Mouse (Mus musculus) cerebellum, adult 2 months (tissue): ENCODE measurements at regions not wholly inside any gene's neighbourhood (a gene's known extent, or its start where the extent isn't known, plus 50 kb on each side); places are given as distances from the start of the nearest gene placed in this dataset.

Experiments used
- CTCF ChIP-seq: fragments of 200-500 bp; IDR thresholded peaks from 2 replicates; pipeline ENCODE4 v1.5.1; 2011; ENCODE audit warnings: low read depth, mild to moderate bottlenecking, control low read depth, low read length, moderate library complexity, borderline replicate concordance; ENCODE audit not compliant: insufficient read depth
- POLR2A ChIP-seq: fragments of 200-500 bp; IDR thresholded peaks from 2 replicates; pipeline ENCODE4 v1.6.1; 2011; ENCODE audit warnings: low read length, control low read depth, borderline replicate concordance; ENCODE audit not compliant: insufficient read depth

DNA sequence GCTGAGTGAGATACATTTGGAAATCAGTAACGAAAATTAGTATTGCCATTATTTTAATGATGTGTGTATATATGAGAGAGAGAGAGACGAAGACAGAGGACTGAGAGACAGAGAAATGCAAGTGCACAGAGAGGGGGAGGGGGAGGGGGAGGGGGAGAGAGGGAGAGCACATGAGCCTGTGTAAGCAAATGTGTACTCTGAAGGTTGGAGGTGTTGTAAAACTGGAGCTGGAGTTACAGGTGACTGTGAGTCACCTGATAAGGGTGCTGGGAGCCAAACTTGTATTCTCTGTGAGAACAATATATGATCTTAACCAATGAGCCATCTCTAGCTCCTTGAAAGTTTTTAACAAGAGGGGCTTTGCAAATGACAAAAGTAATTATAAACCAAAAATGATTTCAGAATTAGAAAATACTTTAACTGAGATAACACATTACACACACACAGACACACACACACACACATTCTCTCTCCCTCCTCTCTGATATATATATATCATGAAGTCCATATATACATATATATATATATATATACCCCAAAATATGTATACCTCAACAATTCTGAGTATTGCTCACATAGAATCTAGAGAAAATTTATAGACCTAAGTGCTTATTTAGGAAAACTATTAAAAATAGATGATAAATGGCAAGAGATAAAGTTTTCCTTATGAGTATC is 100.5 kb upstream of the Rgs17 start:
- TF ChIP-seq POLR2A (no peak), CTCF (no peak)
